Mouse (Mus musculus) liver, embryonic 14.5 days (tissue): Measurements from ENCODE around the gene Fopnl.

ENCODE experiments used
- CTCF ChIP-seq: IDR thresholded peaks from 2 replicates; pipeline ENCODE4 v1.5.1; 2016; ENCODE audit warnings: antibody characterized with exemption, low read depth, control low read depth
- EP300 ChIP-seq: IDR thresholded peaks from 2 replicates; pipeline ENCODE4 v1.6.1; 2016; ENCODE audit warnings: antibody characterized with exemption, low read depth

DNA sequence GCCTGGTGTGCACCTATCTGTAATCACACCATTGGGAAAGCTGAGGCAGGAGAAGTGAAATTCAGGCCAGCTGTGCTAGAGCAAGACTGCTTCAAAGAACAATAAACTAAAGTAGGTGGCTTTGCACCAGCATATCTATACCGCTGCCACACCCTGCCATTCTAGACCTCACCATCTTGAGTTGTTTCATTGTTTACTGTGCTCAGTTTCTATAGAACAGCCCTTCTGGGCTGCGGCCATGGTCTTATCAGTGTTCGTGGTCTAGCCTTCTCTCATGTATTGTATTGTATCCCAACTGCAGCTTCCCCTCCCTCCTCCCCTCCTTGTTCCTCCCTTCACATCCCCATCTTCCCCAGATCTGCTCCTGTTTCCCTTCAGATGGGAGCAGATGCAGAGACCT, 46.3 kb upstream of the Fopnl start:
- TF ChIP-seq CTCF = no peak
- TF ChIP-seq EP300 = no peak
